Mouse (Mus musculus) embryonic fibroblast, embryonic 13.5 days (primary cell): ENCODE measurements around the gene Slc35e3. TPM values are rescaled to one million over a fixed set of nuclear protein-coding genes. Genes with fewer than 3 reads are reported as not detected.

Experiments
- H3K27ac ChIP-seq: 2 replicates; pipeline ENCODE4 v1.5.1; 2012; ENCODE audit warnings: low read length, control low read depth, inconsistent platforms; ENCODE audit not compliant: insufficient read depth
- H3K4me1 ChIP-seq: 2 replicates; pipeline ENCODE4 v1.6.1; 2011; ENCODE audit warnings: low read length; ENCODE audit not compliant: control insufficient read depth, insufficient read depth
- H3K4me3 ChIP-seq: 2 replicates; pipeline ENCODE4 v1.5.1; 2011; ENCODE audit warnings: mild to moderate bottlenecking, control low read depth, low read length; ENCODE audit not compliant: insufficient read depth
- CTCF ChIP-seq: IDR thresholded peaks from 2 replicates; pipeline ENCODE4 v1.5.1; 2011; ENCODE audit warnings: mild to moderate bottlenecking, control low read depth, low read length, moderate library complexity, borderline replicate concordance; ENCODE audit not compliant: insufficient read depth
- POLR2A ChIP-seq: IDR thresholded peaks from 2 replicates; pipeline ENCODE4 v1.6.1; 2011; ENCODE audit warnings: low read depth, mild to moderate bottlenecking, control low read depth, low read length, moderate library complexity
- polyA plus RNA-seq: library from polyadenylated mRNA; stranded (reverse); fragments of >200 nt; gene quantifications from 2 replicates; pipeline ENCODE4 v1.2.4, GENCODE M21; 2011; ENCODE audit warnings: low read depth; ENCODE audit not compliant: missing spikeins, insufficient read length

Gene Slc35e3
- 26.1 and 28.9 TPM in 2 replicates for polyA plus RNA-seq

- Histone ChIP-seq H3K27ac (no peak within 1 kb of the TSS), H3K4me3 (peak within 1 kb of the TSS; percentile 59), H3K4me1 (0 out of 2 replicates have a peak, but pooled peaks cover 3% of the 10 kb centered on the region)
- no peak for TF ChIP-seq CTCF
- peak; percentile 66 for TF ChIP-seq POLR2A
Measured at GRCm38 (mm10) chr10:117746297-117746883, at the start of gene Slc35e3. Slc35e3 (minus strand) TSS chr10:117746365.

GRCm38 (mm10) chr10:117795206-117795605 lies 49.0 kb upstream of the Slc35e3 start:
- H3K27ac ChIP-seq = no peak overlapping the region
- TF ChIP-seq POLR2A (no peak), CTCF (no peak)
- peaks cover 10% of the 10 kb centered on the region for H3K4me1 ChIP-seq
- no peak overlapping the region for H3K4me3 ChIP-seq

- TF ChIP-seq POLR2A = no peak; the same call in 1 of the 2 replicates
- TF ChIP-seq CTCF = no peak
- Histone ChIP-seq H3K27ac (peak overlapping the region; percentile 71), H3K4me1 (peaks cover 10% of the 10 kb centered on the region), H3K4me3 (no peak overlapping the region)
Measured at GRCm38 (mm10) chr10:117793436-117794030, 47.4 kb upstream of the Slc35e3 start.

GRCm38 (mm10) chr10:117792141-117793091 lies 46.3 kb upstream of the Slc35e3 start, which contains the start of gene Nup107:
Nup107 (minus strand) TSS chr10:117792705.
- Histone ChIP-seq H3K4me1 (peaks cover 10% of the 10 kb centered on the region), H3K27ac (peak within 1 kb of the TSS; percentile 71), H3K4me3 (peak within 1 kb of the TSS; percentile 84)
- peak; percentile 83 for TF ChIP-seq POLR2A
- no peak for TF ChIP-seq CTCF

- no peak overlapping the region for H3K27ac ChIP-seq
- H3K4me3 ChIP-seq = peak overlapping the region; percentile 84
- H3K4me1 ChIP-seq = peaks cover 10% of the 10 kb centered on the region
- no peak for TF ChIP-seq CTCF
- no peak for TF ChIP-seq POLR2A
Measured at GRCm38 (mm10) chr10:117791171-117791470, 45.0 kb upstream of the Slc35e3 start.

- H3K4me3 ChIP-seq = peak overlapping the region; percentile 84
- no peak overlapping the region for H3K27ac ChIP-seq
- TF ChIP-seq POLR2A = no peak
- no peak for TF ChIP-seq CTCF
- H3K4me1 ChIP-seq = peaks cover 10% of the 10 kb centered on the region
Measured at GRCm38 (mm10) chr10:117790421-117791170, 44.4 kb upstream of the Slc35e3 start.

- Histone ChIP-seq H3K4me1 (peaks cover 10% of the 10 kb centered on the region), H3K27ac (no peak overlapping the region), H3K4me3 (no peak overlapping the region)
- TF ChIP-seq CTCF = no peak
- no peak for TF ChIP-seq POLR2A
Measured at GRCm38 (mm10) chr10:117790011-117790410, 43.8 kb upstream of the Slc35e3 start.

- TF ChIP-seq CTCF = no peak
- TF ChIP-seq POLR2A = no peak
- H3K4me1 ChIP-seq = no peaks in the 10 kb centered on the region
- H3K4me3 ChIP-seq = no peak overlapping the region
- H3K27ac ChIP-seq = no peak overlapping the region
Measured at GRCm38 (mm10) chr10:117784646-117785045, 38.5 kb upstream of the Slc35e3 start.

- TF ChIP-seq CTCF (no peak), POLR2A (no peak)
- Histone ChIP-seq H3K4me1 (no peaks in the 10 kb centered on the region), H3K27ac (no peak overlapping the region), H3K4me3 (no peak overlapping the region)
Measured at GRCm38 (mm10) chr10:117783786-117784420, 37.7 kb upstream of the Slc35e3 start.
